8 mouse cellular contexts compared by ENCODE assay signal in the genomic region with DNA sequence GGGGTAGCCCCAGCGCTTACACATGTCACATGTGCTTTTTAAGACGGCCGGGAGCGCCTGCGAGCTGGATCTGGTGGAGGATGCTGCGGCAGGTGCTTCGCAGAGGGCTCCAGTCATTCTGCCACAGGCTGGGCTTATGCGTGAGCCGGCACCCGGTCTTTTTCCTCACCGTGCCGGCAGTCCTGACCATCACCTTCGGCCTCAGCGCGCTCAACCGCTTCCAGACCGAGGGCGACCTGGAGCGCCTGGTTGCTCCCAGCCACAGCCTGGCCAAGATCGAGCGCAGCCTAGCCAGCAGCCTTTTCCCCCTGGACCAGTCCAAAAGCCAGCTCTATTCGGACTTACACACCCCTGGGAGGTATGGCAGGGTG. TPM values are rescaled to one million over a fixed set of nuclear protein-coding genes. Genes with fewer than 3 reads are reported as not detected.
A peak's percentile ranks its signal among the peaks of the same experiment; 100 is the strongest.
DNase-seq lines count a peak whose midpoint lies in the region; ATAC-seq and TF ChIP-seq lines count a peak whose summit lies in the region.

No protein-coding gene starts in this region.

- H3K4me1 ChIP-seq in heart, embryonic 16.5 days (ENCODE audit: control insufficient read depth, insufficient read depth, low read length) = peaks cover 3% of the 10 kb centered on the region; the same call in 1 of the 2 replicates
- H3K4me1 ChIP-seq in heart, adult 2 months (ENCODE audit: control insufficient read depth, insufficient read depth, low read length) = no peaks in the 10 kb centered on the region
- peaks cover 5% of the 10 kb centered on the region for H3K4me1 ChIP-seq in embryonic fibroblast, embryonic 13.5 days (ENCODE audit: control insufficient read depth, insufficient read depth, low read length)
- H3K4me1 ChIP-seq in midbrain, embryonic 16.5 days (ENCODE audit: control insufficient read depth, insufficient read depth, low read length) = peaks cover 8% of the 10 kb centered on the region; the same call in 1 of the 2 replicates

- WGBS in heart, embryonic 16.5 days = 2% methylated on average over 22 of the region's 22 CpGs
- WGBS in heart, adult 2 months = 2% methylated on average over 22 of the region's 22 CpGs
- WGBS in midbrain, embryonic 16.5 days = under 1% methylated on average over 22 of the region's 22 CpGs

- TF ChIP-seq POLR2A in heart, adult 2 months (IDR thresholded peaks at IDR 0.05; ENCODE audit: insufficient read depth, low read depth, low read length) = no peak
- no peak for TF ChIP-seq POLR2A in embryonic fibroblast, embryonic 13.5 days (IDR thresholded peaks at IDR 0.05; ENCODE audit: low read depth, low read length)

- H3K27ac ChIP-seq in heart, embryonic 16.5 days (ENCODE audit: low read length) = no peak overlapping the region
- H3K27ac ChIP-seq in heart, adult 2 months = no peak overlapping the region
- H3K27ac ChIP-seq in embryonic fibroblast, embryonic 13.5 days (ENCODE audit: insufficient read depth, low read length) = no peak overlapping the region
- peak overlapping the region; percentile 83 for H3K27ac ChIP-seq in midbrain, embryonic 16.5 days (ENCODE audit: low read length)

- ATAC-seq in heart, embryonic 16.5 days (replicated peaks; ENCODE audit: extremely low read depth, insufficient read depth, low FRiP score) = no peak
- peak; percentile 89 for ATAC-seq in midbrain, embryonic 16.5 days

- no peaks in the 10 kb centered on the region for H3K36me3 ChIP-seq in heart, embryonic 16.5 days (ENCODE audit: control insufficient read depth, insufficient read depth)
- H3K36me3 ChIP-seq in heart, adult 2 months (ENCODE audit: control insufficient read depth, insufficient read depth, low read length) = no peaks in the 10 kb centered on the region
- no peaks in the 10 kb centered on the region for H3K36me3 ChIP-seq in midbrain, embryonic 16.5 days (ENCODE audit: control insufficient read depth, insufficient read depth, low read length)

- intact Hi-C loops in heart, adult 2 months (cut with DNase I) = no loop called here

- peaks cover 13% of the 10 kb centered on the region for H3K27me3 ChIP-seq in heart, embryonic 16.5 days (ENCODE audit: control insufficient read depth, insufficient read depth, low read length)
- H3K27me3 ChIP-seq in heart, adult 2 months (ENCODE audit: control insufficient read depth, insufficient read depth, low read length) = no peaks in the 10 kb centered on the region
- no peaks in the 10 kb centered on the region for H3K27me3 ChIP-seq in midbrain, embryonic 16.5 days (ENCODE audit: control insufficient read depth, insufficient read depth, low read depth, low read length)

- no peaks in the 10 kb centered on the region for H3K9me3 ChIP-seq in heart, embryonic 16.5 days (replicated peaks; ENCODE audit: control insufficient read depth, low read length)
- no peaks in the 10 kb centered on the region for H3K9me3 ChIP-seq in midbrain, embryonic 16.5 days (replicated peaks; ENCODE audit: control insufficient read depth, low read length, poor library complexity, severe bottlenecking)

- H3K79me2 ChIP-seq in heart, adult 2 months (replicated peaks; ENCODE audit: control insufficient read depth, insufficient read depth, low read length) = no peaks in the 10 kb centered on the region

- peak overlapping the region; percentile 95 for H3K4me2 ChIP-seq in heart, embryonic 16.5 days (ENCODE audit: low read depth, low read length)
- H3K4me2 ChIP-seq in midbrain, embryonic 16.5 days (ENCODE audit: low read length) = peak overlapping the region; percentile 61

- TF ChIP-seq EP300 in heart, adult 2 months (IDR thresholded peaks at IDR 0.05; ENCODE audit: insufficient read depth, low read depth, low read length) = no peak

- peak overlapping the region; percentile 48; the same call in 1 of the 2 replicates for H3K9ac ChIP-seq in heart, embryonic 16.5 days (ENCODE audit: low read length)
- H3K9ac ChIP-seq in heart, adult 2 months (ENCODE audit: low read depth, low read length) = no peak overlapping the region
- H3K9ac ChIP-seq in midbrain, embryonic 16.5 days (ENCODE audit: low read depth, low read length) = peak overlapping the region; percentile 84

- H3K4me3 ChIP-seq in heart, embryonic 16.5 days (ENCODE audit: low read length) = peak overlapping the region; percentile 61
- H3K4me3 ChIP-seq in heart, adult 2 months = no peak overlapping the region
- H3K4me3 ChIP-seq in embryonic fibroblast, embryonic 13.5 days (ENCODE audit: insufficient read depth, low read length) = peak overlapping the region; percentile 59
- peak overlapping the region; percentile 78 for H3K4me3 ChIP-seq in midbrain, embryonic 16.5 days (ENCODE audit: low read depth, low read length)

- no peak for TF ChIP-seq CTCF in heart, adult 2 months (IDR thresholded peaks at IDR 0.05)
- TF ChIP-seq CTCF in embryonic fibroblast, embryonic 13.5 days (IDR thresholded peaks at IDR 0.05; ENCODE audit: borderline replicate concordance, insufficient read depth, low read length) = no peak

- no peak for DNase-seq in heart, adult 2 months
- DNase-seq in brain, adult 2 months (ENCODE audit: low read depth, low spot score) = peak; percentile 77
- DNase-seq in kidney, postnatal 4 days = peak; percentile 16 to 31
- DNase-seq in thymus, postnatal 36 days = no peak
- no peak for DNase-seq in urinary bladder, adult 2 months (ENCODE audit: low spot score)

RNA-seq across cellular contexts. Expression of a gene that starts 0.8 kb away (rescaled TPM):
- polyA plus RNA-seq in heart, embryonic 16.5 days (2015; fragmentation: Nextera tagmentation; extraction: Ambion mirVana) = 0.08 and 0.12 TPM in 2 replicates
- total RNA-seq in heart, adult 2 months (2021) = not detected
- not detected in 2 replicates for polyA plus RNA-seq in heart, adult 2 months (2012; rRNA removed)
- 4.8 and 6.4 TPM in 2 replicates for polyA plus RNA-seq in embryonic fibroblast, embryonic 13.5 days (2011; ENCODE audit: insufficient read length, low read depth, missing spikeins)
- polyA plus RNA-seq in midbrain, embryonic 16.5 days (2015; fragmentation: Nextera tagmentation; extraction: Ambion mirVana) = 11.9 and 13.3 TPM in 2 replicates
- polyA plus RNA-seq in urinary bladder, adult 2 months (2012; rRNA removed) = 0.03 TPM in 2 replicates

Comparison
In these comparisons a context has a peak if more than half of its experiments do, and no peak if none do; other contexts are left out.
1. DNase-seq: peak in brain, adult 2 months (single experiment) and kidney, postnatal 4 days (2 of 2); none in heart, adult 2 months (0 of 2), thymus, postnatal 36 days (0 of 2) and urinary bladder, adult 2 months (single experiment).